Mouse (Mus musculus) monocyte, adult 59 days (primary cell): Measurements from ENCODE around the gene Olfr1449. TPM values are rescaled to one million over a fixed set of nuclear protein-coding genes. Genes with fewer than 3 reads are reported as not detected.

Experiments
- total RNA-seq, 2 experiments: library from RNA; stranded (reverse); gene quantifications; one replicate each; pipeline ENCODE4 v1.2.4; 2023

Olfr1449 gene
- not detected for total RNA-seq

GRCm38 (mm10) chr19:12930540-12930939, at the start of gene Olfr1449:
Gene Olfr1449, plus strand, starts transcription at chr19:12930840.

DNA sequence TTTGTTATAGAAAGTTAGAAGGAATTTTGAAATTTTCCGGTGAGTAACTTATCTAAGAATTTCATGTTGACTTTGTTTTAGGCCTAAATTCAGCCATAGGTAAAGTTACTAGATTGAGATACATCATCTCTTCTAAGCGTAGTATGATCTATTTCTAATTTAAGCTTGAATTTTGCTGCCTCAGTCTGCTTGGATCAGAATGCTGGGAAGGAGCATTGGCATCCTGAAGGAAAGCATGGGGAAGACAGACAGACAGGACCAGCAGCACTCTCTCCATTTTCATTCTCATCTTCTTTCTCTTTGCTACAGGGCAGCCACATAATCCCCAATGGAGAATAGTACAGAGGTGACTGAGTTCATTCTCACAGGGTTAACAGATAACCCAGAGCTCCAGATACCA, 47.1 kb upstream of the Olfr1449 start, which contains the start of gene Olfr1445:
Olfr1445 (plus strand) TSS at position 301 of the 400 bp plus-strand sequence.

GRCm38 (mm10) chr19:12893424-12893823, 37.2 kb upstream of the Olfr1449 start, which contains the start of gene Olfr1446:
Gene Olfr1446, minus strand, starts transcription at chr19:12893524.

DNA sequence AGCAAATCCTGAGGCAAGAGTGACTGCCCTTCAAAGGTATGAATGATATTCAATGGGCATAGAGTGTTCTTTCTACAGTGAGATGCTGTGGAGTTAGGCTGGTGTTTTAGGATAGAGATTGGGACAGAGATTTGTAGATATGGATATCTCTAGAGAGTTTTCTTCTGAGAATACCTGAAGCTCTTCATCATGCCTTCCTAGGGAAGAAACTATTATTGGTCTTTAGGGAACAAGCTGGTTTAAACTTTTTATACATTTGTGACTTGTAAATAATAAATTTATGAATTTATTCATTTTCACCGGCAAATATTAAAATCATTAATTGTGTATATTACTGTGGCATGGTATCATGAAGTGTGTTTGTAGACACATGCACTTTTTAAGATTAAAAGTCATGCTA, 27.0 kb upstream of the Olfr1449 start, which contains the start of gene Olfr1447:
Olfr1447 (minus strand) TSS at position 101 of the 400 bp plus-strand sequence.

DNA sequence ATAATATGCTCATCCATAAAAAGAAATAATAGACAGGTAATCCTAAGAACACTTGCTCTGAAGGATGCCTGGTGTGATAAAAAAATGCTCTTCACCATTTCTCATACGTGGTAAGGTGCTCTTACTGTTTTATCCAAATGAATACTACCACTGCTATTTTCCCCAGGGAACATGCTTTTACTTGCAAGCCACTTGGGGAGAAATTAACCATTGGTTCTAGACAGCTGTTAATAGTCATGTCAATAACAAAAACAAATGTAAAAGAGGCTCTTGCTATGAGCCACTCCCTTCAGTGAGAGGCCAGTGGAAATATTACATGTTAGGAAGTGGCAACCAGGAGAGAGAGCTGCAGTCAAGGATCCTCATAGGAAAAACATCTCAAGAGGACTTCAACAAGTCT, 6.3 kb upstream of the Olfr1449 start, which contains the start of gene Olfr1448:
Olfr1448 (minus strand) TSS at position 101 of the 400 bp plus-strand sequence.

GRCm38 (mm10) chr19:12949958-12950357, 19.3 kb downstream of the Olfr1449 start, which contains the start of gene Olfr1450:
Gene Olfr1450, plus strand, starts transcription at chr19:12950258.

Other genes with a start within 250 kb of the Olfr1449 start
- not detected for gene Keg1, start 235.1 kb upstream of the Olfr1449 start, total RNA-seq
- 1 to 10 TPM; 2.5 to 4.5 TPM for gene Cntf, start 165.2 kb upstream of the Olfr1449 start, total RNA-seq
- gene Zfp91, start 134.7 kb upstream of the Olfr1449 start, total RNA-seq, result 10 to 100 TPM; 64.7 to 67.3 TPM
- gene Lpxn, start 134.6 kb upstream of the Olfr1449 start, total RNA-seq, result 10 to 100 TPM; 40.6 to 41.1 TPM
- under 1 TPM in 1 of 2 experiments, not detected in 1; 0.71 TPM for gene Gm5244, start 84.2 kb upstream of the Olfr1449 start, total RNA-seq
- gene Olfr1444, start 73.6 kb upstream of the Olfr1449 start, total RNA-seq, result under 1 TPM; 0.45 to 0.55 TPM
- not detected for gene Olfr1445, start 47.0 kb upstream of the Olfr1449 start, total RNA-seq
- gene Olfr1446, start 37.3 kb upstream of the Olfr1449 start, total RNA-seq, result not detected
- not detected for gene Olfr1447, start 27.1 kb upstream of the Olfr1449 start, total RNA-seq
- gene Olfr1448, start 6.4 kb upstream of the Olfr1449 start, total RNA-seq, result not detected
- gene Olfr1450, start 19.4 kb downstream of the Olfr1449 start, total RNA-seq, result not detected
- not detected for gene Olfr1451, start 64.2 kb downstream of the Olfr1449 start, total RNA-seq
- not detected for gene Olfr1453, start 97.5 kb downstream of the Olfr1449 start, total RNA-seq
- gene Olfr1454, start 129.8 kb downstream of the Olfr1449 start, total RNA-seq, result not detected
- not detected for gene Olfr1457, start 167.1 kb downstream of the Olfr1449 start, total RNA-seq
- gene Olfr1458, start 175.9 kb downstream of the Olfr1449 start, total RNA-seq, result not detected
- gene Olfr1459, start 218.7 kb downstream of the Olfr1449 start, total RNA-seq, result under 1 TPM in 1 of 2 experiments, not detected in 1; 0.10 TPM
- not detected for gene Olfr1461, start 232.2 kb downstream of the Olfr1449 start, total RNA-seq